Mouse (Mus musculus) MEL (cell line): ENCODE measurements around the gene Osbpl10. TPM values are rescaled to one million over a fixed set of nuclear protein-coding genes. Genes with fewer than 3 reads are reported as not detected.

Experiments used
- DNase-seq: peaks from one replicate; pipeline ENCODE4 v3.0.0; 2011; ENCODE audit warnings: low read depth, low spot score
- H3K27ac ChIP-seq: 2 replicates; pipeline ENCODE4 v1.5.1; 2012; ENCODE audit warnings: low read depth, mild to moderate bottlenecking, control low read depth, low read length, moderate library complexity; ENCODE audit not compliant: control insufficient read depth
- H3K27me3 ChIP-seq, 2 experiments: fragments of 150-350 bp in 1 of 2; sonication (generic) in 1 of 2; 2 replicates each; pipeline ENCODE4 v1.6.1; 2012; ENCODE audit warnings: low read length in 2 of 2, mild to moderate bottlenecking in 2 of 2, improper control_type of control experiment in 1 of 2, moderate library complexity in 1 of 2; ENCODE audit not compliant: insufficient read depth in 2 of 2, control insufficient read depth in 1 of 2
- H3K36me3 ChIP-seq, 2 experiments: 2 replicates each; pipeline ENCODE4 v1.6.1; 2012 to 2014; ENCODE audit warnings: low read length in 2 of 2, improper control_type of control experiment in 1 of 2, inconsistent platforms in 1 of 2, mild to moderate bottlenecking in 1 of 2; ENCODE audit not compliant: insufficient read depth in 2 of 2, control insufficient read depth in 1 of 2
- H3K4me1 ChIP-seq, 2 experiments: fragments of 150-350 bp in 1 of 2; sonication (generic) in 1 of 2; 2 replicates each; pipeline ENCODE4 v1.6.1; 2012; ENCODE audit warnings: low read length in 2 of 2, improper control_type of control experiment in 1 of 2, mild to moderate bottlenecking in 1 of 2; ENCODE audit not compliant: insufficient read depth in 2 of 2, control insufficient read depth in 1 of 2
- H3K4me3 ChIP-seq, 2 experiments: fragments of 150-350 bp in 1 of 2; sonication (generic) in 1 of 2; 2 replicates each; pipeline ENCODE4 v1.5.1; 2012; ENCODE audit warnings: low read depth in 2 of 2, low read length in 2 of 2, mild to moderate bottlenecking in 2 of 2, moderate library complexity in 2 of 2, control low read depth in 1 of 2, improper control_type of control experiment in 1 of 2; ENCODE audit not compliant: control insufficient read depth in 1 of 2, insufficient read depth in 1 of 2
- H3K79me2 ChIP-seq: 2 replicates; pipeline ENCODE4 v1.6.1; 2012; ENCODE audit warnings: mild to moderate bottlenecking, low read length, moderate library complexity; ENCODE audit not compliant: control insufficient read depth, poor library complexity, insufficient read depth
- H3K9ac ChIP-seq: 2 replicates; pipeline ENCODE4 v1.6.1; 2012; ENCODE audit warnings: low read depth, mild to moderate bottlenecking, control low read depth, low read length, moderate library complexity; ENCODE audit not compliant: control insufficient read depth, poor library complexity, severe bottlenecking
- H3K9me3 ChIP-seq: fragments of 150-350 bp; sonication (generic); replicated peaks from 2 replicates; pipeline ENCODE4 v1.6.1; 2012; ENCODE audit warnings: mild to moderate bottlenecking, low read length, improper control_type of control experiment, moderate library complexity; ENCODE audit not compliant: insufficient read depth
- CHD1 ChIP-seq: IDR thresholded peaks from 2 replicates; pipeline ENCODE4 v1.6.1; 2012; ENCODE audit warnings: low read depth, mild to moderate bottlenecking, inconsistent platforms, low read length, improper control_type of control experiment
- ELF1 ChIP-seq: IDR thresholded peaks from 2 replicates; pipeline ENCODE4 v1.6.1; 2014; ENCODE audit warnings: low read depth, mild to moderate bottlenecking, inconsistent platforms, low read length, improper control_type of control experiment, moderate library complexity
- EP300 ChIP-seq, 2 experiments: IDR thresholded peaks; 2 replicates each; pipeline ENCODE4 v1.6.1; 2011; ENCODE audit warnings: improper control_type of control experiment in 2 of 2, low read length in 2 of 2, low read depth in 1 of 2, mild to moderate bottlenecking in 1 of 2
- ETS1 ChIP-seq: IDR thresholded peaks from 2 replicates; pipeline ENCODE4 v1.6.1; 2012; ENCODE audit warnings: low read depth, mild to moderate bottlenecking, inconsistent platforms, low read length, improper control_type of control experiment, moderate library complexity
- GABPA ChIP-seq: IDR thresholded peaks from 2 replicates; pipeline ENCODE4 v1.6.1; 2012; ENCODE audit warnings: low read depth, mild to moderate bottlenecking, inconsistent platforms, low read length, improper control_type of control experiment, moderate library complexity
- JUND ChIP-seq: IDR thresholded peaks from 2 replicates; pipeline ENCODE4 v1.6.1; 2011; ENCODE audit warnings: low read depth, mild to moderate bottlenecking, improper control_type of control experiment, low read length
- KAT2A ChIP-seq: conservative IDR thresholded peaks from 2 replicates; pipeline ENCODE4 v1.6.1; 2012; ENCODE audit warnings: low read depth, low read length, improper control_type of control experiment, inconsistent platforms
- MXI1 ChIP-seq: IDR thresholded peaks from 2 replicates; pipeline ENCODE4 v1.6.1; 2011; ENCODE audit warnings: mild to moderate bottlenecking, low read depth, low read length, improper control_type of control experiment
- MYC ChIP-seq: IDR thresholded peaks from 2 replicates; pipeline ENCODE4 v1.6.1; 2011; ENCODE audit warnings: low read depth, mild to moderate bottlenecking, low read length, improper control_type of control experiment, moderate library complexity
- NELFE ChIP-seq: IDR thresholded peaks from 2 replicates; pipeline ENCODE4 v1.6.1; 2011; ENCODE audit warnings: low read depth, low read length, improper control_type of control experiment
- NRF1 ChIP-seq: IDR thresholded peaks from 2 replicates; pipeline ENCODE4 v1.6.1; 2014; ENCODE audit warnings: low read depth, mild to moderate bottlenecking, inconsistent platforms, low read length, improper control_type of control experiment, moderate library complexity; ENCODE audit not compliant: poor library complexity, insufficient read depth, severe bottlenecking
- POLR2AphosphoS5 ChIP-seq: IDR thresholded peaks from 2 replicates; pipeline ENCODE4 v1.6.1; 2012; ENCODE audit warnings: low read depth, borderline replicate concordance, mild to moderate bottlenecking, inconsistent platforms, low read length, moderate library complexity, mixed read lengths
- RCOR1 ChIP-seq: IDR thresholded peaks from 2 replicates; pipeline ENCODE4 v1.6.1; 2012; ENCODE audit warnings: low read depth, mild to moderate bottlenecking, inconsistent platforms, low read length, improper control_type of control experiment
- SMC3 ChIP-seq: IDR thresholded peaks from 2 replicates; pipeline ENCODE4 v1.6.1; 2011; ENCODE audit warnings: low read depth, low read length, improper control_type of control experiment
- TAL1 ChIP-seq: IDR thresholded peaks from 2 replicates; pipeline ENCODE4 v1.6.1; 2012; ENCODE audit warnings: mild to moderate bottlenecking, inconsistent platforms, low read length, moderate library complexity, mixed read lengths
- TCF12 ChIP-seq: IDR thresholded peaks from 2 replicates; pipeline ENCODE4 v1.6.1; 2014; ENCODE audit warnings: low read depth, mild to moderate bottlenecking, inconsistent platforms, low read length, improper control_type of control experiment, moderate library complexity
- USF2 ChIP-seq, 2 experiments: IDR thresholded peaks; 2 replicates each; pipeline ENCODE4 v1.6.1; 2011 to 2012; ENCODE audit warnings: improper control_type of control experiment in 2 of 2, low read length in 2 of 2, borderline replicate concordance in 1 of 2, inconsistent platforms in 1 of 2, low read depth in 1 of 2, mild to moderate bottlenecking in 1 of 2; ENCODE audit not compliant: insufficient read depth in 1 of 2
- ZC3H11A ChIP-seq: IDR thresholded peaks from 2 replicates; pipeline ENCODE4 v1.6.1; 2012; ENCODE audit warnings: low read depth, mild to moderate bottlenecking, inconsistent platforms, low read length, improper control_type of control experiment
- ZKSCAN1 ChIP-seq: IDR thresholded peaks from 2 replicates; pipeline ENCODE4 v1.6.1; 2012; ENCODE audit warnings: low read depth, mild to moderate bottlenecking, inconsistent platforms, low read length, improper control_type of control experiment, moderate library complexity
- ZMIZ1 ChIP-seq: IDR thresholded peaks from 2 replicates; pipeline ENCODE4 v1.6.1; 2012; ENCODE audit warnings: low read depth, mild to moderate bottlenecking, inconsistent platforms, low read length, improper control_type of control experiment, moderate library complexity
- polyA plus RNA-seq, 2 experiments: library from polyadenylated mRNA; stranded (reverse) in 1 of 2; unstranded in 1 of 2; fragments of >175 nt in 1 of 2; fragments of >200 nt in 1 of 2; gene quantifications; 2 replicates each; pipeline versions ENCODE4 v1.2.1 to v1.2.4; 2012; ENCODE audit warnings: low replicate concordance in 2 of 2, low read depth in 1 of 2; ENCODE audit not compliant: insufficient read length in 2 of 2, insufficient read depth in 1 of 2, missing spikeins in 1 of 2
- total RNA-seq: library from RNA; depleted of rRNA; stranded (reverse); fragments of 300-350 nt; gene quantifications from 2 replicates; pipeline ENCODE4 v1.2.3, GENCODE M21; 2012

The Osbpl10 gene
- total and polyA plus RNA-seq, 3 experiments, result not detected

DNA sequence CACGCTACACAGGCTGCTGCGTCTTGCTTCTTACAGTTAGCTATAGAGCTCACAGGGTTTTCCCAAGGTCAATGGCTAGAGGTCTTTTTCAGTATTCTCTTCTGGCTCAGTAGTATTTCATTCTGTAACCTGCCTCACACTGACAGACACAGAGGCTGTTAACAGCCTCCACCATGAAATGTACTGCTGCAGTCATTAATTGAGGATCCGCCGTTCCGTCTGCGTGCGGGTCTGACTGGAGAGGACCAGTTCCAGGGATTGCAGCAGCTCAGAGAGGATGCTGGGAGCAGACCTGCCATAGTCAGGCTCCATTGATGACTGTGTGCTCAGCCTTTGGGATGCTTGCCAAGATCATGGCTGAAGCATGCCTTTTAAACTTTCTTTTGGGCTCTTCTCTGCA lies 129.1 kb downstream of the Osbpl10 start:
- H3K9me3 ChIP-seq, result no peaks in the 10 kb centered on the region
- H3K4me1 ChIP-seq, result no peaks in the 10 kb centered on the region
- H3K36me3 ChIP-seq, result no peaks in the 10 kb centered on the region
- no peak for DNase-seq
- no peak for TF ChIP-seq EP300 (IDR thresholded peaks at IDR 0.05; ENCODE audit: low read depth in 1 of 2, low read length in 2 of 2)
- TF ChIP-seq NELFE, result no peak
- TF ChIP-seq POLR2AphosphoS5, result no peak
- no peak for TF ChIP-seq ELF1
- TF ChIP-seq MXI1, result no peak
- TF ChIP-seq SMC3, result no peak
- no peak for TF ChIP-seq USF2 (IDR thresholded peaks at IDR 0.05; ENCODE audit: borderline replicate concordance in 1 of 2, insufficient read depth in 1 of 2, low read depth in 1 of 2, low read length in 2 of 2)
- TF ChIP-seq ZKSCAN1, result no peak
- no peak for TF ChIP-seq RCOR1
- H3K9ac ChIP-seq, result no peak overlapping the region
- no peak overlapping the region for H3K4me3 ChIP-seq
- H3K27me3 ChIP-seq, result no peaks in the 10 kb centered on the region
- H3K27ac ChIP-seq, result no peak overlapping the region
- H3K79me2 ChIP-seq, result no peaks in the 10 kb centered on the region

DNA sequence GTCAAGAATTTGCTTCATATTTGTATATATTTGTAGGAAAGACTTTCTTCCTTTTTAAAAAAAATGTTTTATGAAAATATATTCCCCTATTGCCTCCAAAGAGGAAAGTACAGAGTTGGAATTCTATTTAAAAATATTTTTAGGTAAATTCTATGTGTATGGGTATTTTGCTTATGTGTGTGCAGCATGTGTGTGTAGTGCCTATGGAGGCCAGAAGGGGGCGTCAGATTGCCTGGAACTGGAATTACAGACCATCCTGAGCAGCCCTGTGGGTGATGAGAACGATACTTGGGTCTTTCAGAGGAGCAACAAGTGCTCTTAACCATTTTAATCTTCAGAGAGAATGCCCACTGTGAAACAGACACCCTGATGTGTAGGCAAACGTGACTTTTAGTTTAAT lies 132.3 kb downstream of the Osbpl10 start:
- Histone ChIP-seq H3K4me3 (no peak overlapping the region), H3K27ac (no peak overlapping the region), H3K27me3 (no peaks in the 10 kb centered on the region), H3K9me3 (no peaks in the 10 kb centered on the region), H3K36me3 (no peaks in the 10 kb centered on the region), H3K79me2 (no peaks in the 10 kb centered on the region), H3K4me1 (no peaks in the 10 kb centered on the region), H3K9ac (no peak overlapping the region)
- no peak for TF ChIP-seq NRF1
- TF ChIP-seq ETS1, result no peak
- TF ChIP-seq CHD1, result no peak
- TF ChIP-seq SMC3, result no peak
- TF ChIP-seq KAT2A, result no peak
- no peak for TF ChIP-seq POLR2AphosphoS5
- no peak for TF ChIP-seq TAL1
- TF ChIP-seq ZMIZ1, result no peak
- TF ChIP-seq TCF12, result no peak
- no peak for TF ChIP-seq USF2 (IDR thresholded peaks at IDR 0.05; ENCODE audit: borderline replicate concordance in 1 of 2, insufficient read depth in 1 of 2, low read depth in 1 of 2, low read length in 2 of 2)
- no peak for TF ChIP-seq MYC
- TF ChIP-seq RCOR1, result no peak
- no peak for TF ChIP-seq ZC3H11A
- no peak for TF ChIP-seq JUND
- no peak for TF ChIP-seq GABPA
- TF ChIP-seq EP300 (IDR thresholded peaks at IDR 0.05; ENCODE audit: low read depth in 1 of 2, low read length in 2 of 2), result no peak
- no peak for DNase-seq
